Mouse (Mus musculus): ENCODE measurements around the gene Gm42878. TPM values are rescaled to one million over a fixed set of nuclear protein-coding genes. Genes with fewer than 3 reads are reported as not detected.

The Gm42878 gene
- polyA plus RNA-seq, 2 experiments: 0.07 TPM; not detected in 1

GRCm38 (mm10) chr5:121574145-121574544 is 28.9 kb upstream of the Gm42878 start:
- Histone ChIP-seq H3K27ac (no peak overlapping the region), H3K27me3 (ENCODE audit: control insufficient read depth, insufficient read depth, low read length) (no peaks in the 10 kb centered on the region), H3K36me3 (replicated peaks; ENCODE audit: control insufficient read depth, insufficient read depth, low read depth) (peaks cover 8% of the 10 kb centered on the region), H3K4me2 (ENCODE audit: low read depth) (no peak overlapping the region), H3K4me1 (replicated peaks; ENCODE audit: control insufficient read depth in 2 of 2, insufficient read depth in 2 of 2, low read length in 1 of 2) (no peaks in the 10 kb centered on the region), H3K9ac (replicated peaks) (no peak overlapping the region), H3K9me3 (ENCODE audit: control insufficient read depth, low read length) (no peaks in the 10 kb centered on the region), H3K4me3 (ENCODE audit: insufficient read depth in 1 of 2, low read depth in 2 of 2, low read length in 2 of 2) (no peak overlapping the region)
- no peak for ATAC-seq (ENCODE audit: insufficient read depth)
- WGBS (ENCODE audit: insufficient replicate concordance): 79% methylated on average over 13 of the region's 13 CpGs
- no peak for TF ChIP-seq CTCF (IDR thresholded peaks at IDR 0.05; ENCODE audit: low read depth)
- no peak for TF ChIP-seq EP300 (IDR thresholded peaks at IDR 0.05; ENCODE audit: low read depth)
- DNase-seq (ENCODE audit: low read depth in 3 of 3, low spot score in 3 of 3): no peak

GRCm38 (mm10) chr5:121570787-121571186 is 25.5 kb upstream of the Gm42878 start:
- no peak for DNase-seq (ENCODE audit: low read depth in 3 of 3, low spot score in 3 of 3)
- 71% methylated on average over 1 of the region's 1 CpGs for WGBS (ENCODE audit: insufficient replicate concordance)
- H3K9ac ChIP-seq (replicated peaks): no peak overlapping the region
- H3K27ac ChIP-seq: no peak overlapping the region
- no peak for TF ChIP-seq CTCF (IDR thresholded peaks at IDR 0.05; ENCODE audit: low read depth)
- no peak for TF ChIP-seq EP300 (IDR thresholded peaks at IDR 0.05; ENCODE audit: low read depth)
- H3K36me3 ChIP-seq (replicated peaks; ENCODE audit: control insufficient read depth, insufficient read depth, low read depth): peaks cover 4% of the 10 kb centered on the region
- H3K9me3 ChIP-seq (ENCODE audit: control insufficient read depth, low read length): no peaks in the 10 kb centered on the region
- H3K4me2 ChIP-seq (ENCODE audit: low read depth): no peak overlapping the region
- peaks cover 0 to 2% of the 10 kb centered on the region in 2 experiments; a peak in 1 of 4 replicates for H3K4me1 ChIP-seq (replicated peaks; ENCODE audit: control insufficient read depth in 2 of 2, insufficient read depth in 2 of 2, low read length in 1 of 2)
- H3K4me3 ChIP-seq (ENCODE audit: insufficient read depth in 1 of 2, low read depth in 2 of 2, low read length in 2 of 2): no peak overlapping the region
- H3K27me3 ChIP-seq (ENCODE audit: control insufficient read depth, insufficient read depth, low read length): no peaks in the 10 kb centered on the region
- no peak for ATAC-seq (ENCODE audit: insufficient read depth)

GRCm38 (mm10) chr5:121569881-121570420 is 24.7 kb upstream of the Gm42878 start:
- Histone ChIP-seq H3K4me1 (replicated peaks; ENCODE audit: control insufficient read depth in 2 of 2, insufficient read depth in 2 of 2, low read length in 1 of 2) (peaks cover 0 to 2% of the 10 kb centered on the region in 2 experiments; a peak in 1 of 4 replicates), H3K27ac (no peak overlapping the region), H3K27me3 (ENCODE audit: control insufficient read depth, insufficient read depth, low read length) (no peaks in the 10 kb centered on the region), H3K4me2 (ENCODE audit: low read depth) (no peak overlapping the region), H3K9me3 (ENCODE audit: control insufficient read depth, low read length) (no peaks in the 10 kb centered on the region), H3K4me3 (ENCODE audit: insufficient read depth in 1 of 2, low read depth in 2 of 2, low read length in 2 of 2) (no peak overlapping the region), H3K9ac (replicated peaks) (no peak overlapping the region), H3K36me3 (replicated peaks; ENCODE audit: control insufficient read depth, insufficient read depth, low read depth) (peaks cover 4% of the 10 kb centered on the region)
- DNase-seq (ENCODE audit: low read depth in 3 of 3, low spot score in 3 of 3) (no peak), ATAC-seq (ENCODE audit: insufficient read depth) (no peak)
- WGBS (ENCODE audit: insufficient replicate concordance): 74% methylated on average over 9 of the region's 9 CpGs
- TF ChIP-seq CTCF (IDR thresholded peaks at IDR 0.05; ENCODE audit: low read depth): no peak
- TF ChIP-seq EP300 (IDR thresholded peaks at IDR 0.05; ENCODE audit: low read depth): no peak

GRCm38 (mm10) chr5:121566035-121566681 is 20.9 kb upstream of the Gm42878 start:
- no peak for ATAC-seq (ENCODE audit: insufficient read depth)
- no peak for DNase-seq (ENCODE audit: low read depth in 3 of 3, low spot score in 3 of 3)
- Histone ChIP-seq H3K4me2 (ENCODE audit: low read depth) (no peak overlapping the region), H3K9ac (replicated peaks) (no peak overlapping the region), H3K4me3 (ENCODE audit: insufficient read depth in 1 of 2, low read depth in 2 of 2, low read length in 2 of 2) (no peak overlapping the region), H3K36me3 (replicated peaks; ENCODE audit: control insufficient read depth, insufficient read depth, low read depth) (peaks cover 4% of the 10 kb centered on the region), H3K27ac (no peak overlapping the region), H3K27me3 (ENCODE audit: control insufficient read depth, insufficient read depth, low read length) (no peaks in the 10 kb centered on the region), H3K9me3 (ENCODE audit: control insufficient read depth, low read length) (no peaks in the 10 kb centered on the region), H3K4me1 (replicated peaks; ENCODE audit: control insufficient read depth in 2 of 2, insufficient read depth in 2 of 2, low read length in 1 of 2) (peaks cover 0 to 5% of the 10 kb centered on the region in 2 experiments; a peak in 2 of 4 replicates)
- 76% methylated on average over 16 of the region's 16 CpGs for WGBS (ENCODE audit: insufficient replicate concordance)
- TF ChIP-seq CTCF (IDR thresholded peaks at IDR 0.05; ENCODE audit: low read depth) (no peak), EP300 (IDR thresholded peaks at IDR 0.05; ENCODE audit: low read depth) (no peak)

DNA sequence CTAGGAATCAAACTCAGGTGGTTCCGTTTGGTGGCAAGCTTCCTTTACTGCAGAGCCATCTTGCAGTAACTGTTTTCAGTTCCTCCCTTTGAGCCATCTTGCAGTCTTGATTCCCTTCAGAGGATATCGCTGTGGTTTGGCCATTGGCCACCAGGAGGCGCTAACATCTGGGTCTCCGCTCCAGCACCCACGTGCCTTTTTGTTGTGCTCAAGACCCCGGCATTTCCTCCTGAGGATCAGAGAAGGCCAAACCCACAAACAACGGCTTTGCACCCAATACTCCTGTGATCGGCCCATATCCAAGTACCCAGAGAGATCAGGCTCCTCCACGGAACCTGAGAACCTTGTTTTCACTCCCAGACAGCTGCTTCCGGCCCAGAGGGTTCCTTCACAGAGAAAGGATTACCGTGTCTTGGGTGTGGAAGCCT is 19.2 kb upstream of the Gm42878 start:
- Histone ChIP-seq H3K4me1 (replicated peaks; ENCODE audit: control insufficient read depth in 2 of 2, insufficient read depth in 2 of 2, low read length in 1 of 2) (peaks cover 0 to 5% of the 10 kb centered on the region in 2 experiments; a peak in 2 of 4 replicates), H3K27me3 (ENCODE audit: control insufficient read depth, insufficient read depth, low read length) (no peaks in the 10 kb centered on the region), H3K9ac (replicated peaks) (peak overlapping the region; percentile 23; the same call in 1 of the 2 replicates), H3K27ac (no peak overlapping the region), H3K36me3 (replicated peaks; ENCODE audit: control insufficient read depth, insufficient read depth, low read depth) (no peaks in the 10 kb centered on the region), H3K4me2 (ENCODE audit: low read depth) (peak overlapping the region; percentile 61), H3K9me3 (ENCODE audit: control insufficient read depth, low read length) (no peaks in the 10 kb centered on the region), H3K4me3 (ENCODE audit: insufficient read depth in 1 of 2, low read depth in 2 of 2, low read length in 2 of 2) (peak overlapping the region in 1 of 2 experiments; percentile 37; a peak in 1 of 4 replicates)
- peak; percentile 42; the same call in 1 of the 2 replicates for ATAC-seq (ENCODE audit: insufficient read depth)
- TF ChIP-seq EP300 (IDR thresholded peaks at IDR 0.05; ENCODE audit: low read depth) (no peak), CTCF (IDR thresholded peaks at IDR 0.05; ENCODE audit: low read depth) (peak; percentile 95)
- 6% methylated on average over 11 of the region's 11 CpGs for WGBS (ENCODE audit: insufficient replicate concordance)
- peak; percentile 55 to 68 (median 57) for DNase-seq (ENCODE audit: low read depth in 3 of 3, low spot score in 3 of 3)

Measured in liver, embryonic 14.5 days (tissue).